Mouse (Mus musculus): ENCODE results near the gene Prkar2a.
A peak's percentile ranks its signal among the peaks of the same experiment; 100 is the strongest.

The Prkar2a gene

GRCm38 (mm10) chr9:108692226-108693041 lies 3.3 kb downstream of the Prkar2a start:
- DNase-seq (ENCODE audit: low spot score in 2 of 2) = peak; percentile 12 to 36

- DNase-seq (ENCODE audit: low spot score in 2 of 2) = no peak
These were observed 4.8 kb downstream of the Prkar2a start for GRCm38 (mm10) chr9:108693946-108694345.

GRCm38 (mm10) chr9:108694533-108694932 lies 5.4 kb downstream of the Prkar2a start:
- no peak for DNase-seq (ENCODE audit: low spot score in 2 of 2)

GRCm38 (mm10) chr9:108702476-108702875 lies 13.4 kb downstream of the Prkar2a start:
- no peak for DNase-seq (ENCODE audit: low spot score in 2 of 2)

- no peak for DNase-seq (ENCODE audit: low spot score in 2 of 2)
These were observed 14.4 kb downstream of the Prkar2a start for GRCm38 (mm10) chr9:108703373-108704110.

- DNase-seq (ENCODE audit: low spot score in 2 of 2) = no peak
These were observed 15.5 kb downstream of the Prkar2a start for GRCm38 (mm10) chr9:108704591-108704990.

GRCm38 (mm10) chr9:108707212-108707611 lies 18.1 kb downstream of the Prkar2a start:
- no peak for DNase-seq (ENCODE audit: low spot score in 2 of 2)

- DNase-seq (ENCODE audit: low spot score in 2 of 2) = no peak
These were observed 19.7 kb downstream of the Prkar2a start for GRCm38 (mm10) chr9:108708833-108709232.

GRCm38 (mm10) chr9:108710767-108711166 lies 21.7 kb downstream of the Prkar2a start:
- no peak for DNase-seq (ENCODE audit: low spot score in 2 of 2)

- DNase-seq (ENCODE audit: low spot score in 2 of 2) = no peak
These were observed 27.1 kb downstream of the Prkar2a start for GRCm38 (mm10) chr9:108716199-108716598.

GRCm38 (mm10) chr9:108723751-108724150 lies 34.6 kb downstream of the Prkar2a start:
- no peak for DNase-seq (ENCODE audit: low spot score in 2 of 2)

- DNase-seq (ENCODE audit: low spot score in 2 of 2) = no peak
These were observed 37.0 kb downstream of the Prkar2a start for GRCm38 (mm10) chr9:108726116-108726515.

- no peak for DNase-seq (ENCODE audit: low spot score in 2 of 2)
These were observed 39.9 kb downstream of the Prkar2a start for GRCm38 (mm10) chr9:108729050-108729449.

- no peak for DNase-seq (ENCODE audit: low spot score in 2 of 2)
These were observed 43.3 kb downstream of the Prkar2a start for GRCm38 (mm10) chr9:108732462-108732861.

GRCm38 (mm10) chr9:108734626-108735025 lies 45.5 kb downstream of the Prkar2a start:
- DNase-seq (ENCODE audit: low spot score in 2 of 2) = no peak

- no peak for DNase-seq (ENCODE audit: low spot score in 2 of 2)
These were observed 50.1 kb downstream of the Prkar2a start for GRCm38 (mm10) chr9:108739239-108739638.

GRCm38 (mm10) chr9:108740062-108740461 lies 50.9 kb downstream of the Prkar2a start:
- DNase-seq (ENCODE audit: low spot score in 2 of 2) = no peak

- no peak for DNase-seq (ENCODE audit: low spot score in 2 of 2)
These were observed 52.9 kb downstream of the Prkar2a start for GRCm38 (mm10) chr9:108742048-108742447.

GRCm38 (mm10) chr9:108746876-108747499 lies 57.9 kb downstream of the Prkar2a start:
- no peak for DNase-seq (ENCODE audit: low spot score in 2 of 2)

- DNase-seq (ENCODE audit: low spot score in 2 of 2) = no peak
These were observed 58.6 kb downstream of the Prkar2a start for GRCm38 (mm10) chr9:108747694-108748093.

GRCm38 (mm10) chr9:108748600-108749183 lies 59.6 kb downstream of the Prkar2a start:
- DNase-seq (ENCODE audit: low spot score in 2 of 2) = no peak

- DNase-seq (ENCODE audit: low spot score in 2 of 2) = no peak
These were observed 61.5 kb downstream of the Prkar2a start for GRCm38 (mm10) chr9:108750616-108751015.

Data from thymus, postnatal 10 days (tissue).